Mouse (Mus musculus): ENCODE results near the gene Rps6ka1.

DNA sequence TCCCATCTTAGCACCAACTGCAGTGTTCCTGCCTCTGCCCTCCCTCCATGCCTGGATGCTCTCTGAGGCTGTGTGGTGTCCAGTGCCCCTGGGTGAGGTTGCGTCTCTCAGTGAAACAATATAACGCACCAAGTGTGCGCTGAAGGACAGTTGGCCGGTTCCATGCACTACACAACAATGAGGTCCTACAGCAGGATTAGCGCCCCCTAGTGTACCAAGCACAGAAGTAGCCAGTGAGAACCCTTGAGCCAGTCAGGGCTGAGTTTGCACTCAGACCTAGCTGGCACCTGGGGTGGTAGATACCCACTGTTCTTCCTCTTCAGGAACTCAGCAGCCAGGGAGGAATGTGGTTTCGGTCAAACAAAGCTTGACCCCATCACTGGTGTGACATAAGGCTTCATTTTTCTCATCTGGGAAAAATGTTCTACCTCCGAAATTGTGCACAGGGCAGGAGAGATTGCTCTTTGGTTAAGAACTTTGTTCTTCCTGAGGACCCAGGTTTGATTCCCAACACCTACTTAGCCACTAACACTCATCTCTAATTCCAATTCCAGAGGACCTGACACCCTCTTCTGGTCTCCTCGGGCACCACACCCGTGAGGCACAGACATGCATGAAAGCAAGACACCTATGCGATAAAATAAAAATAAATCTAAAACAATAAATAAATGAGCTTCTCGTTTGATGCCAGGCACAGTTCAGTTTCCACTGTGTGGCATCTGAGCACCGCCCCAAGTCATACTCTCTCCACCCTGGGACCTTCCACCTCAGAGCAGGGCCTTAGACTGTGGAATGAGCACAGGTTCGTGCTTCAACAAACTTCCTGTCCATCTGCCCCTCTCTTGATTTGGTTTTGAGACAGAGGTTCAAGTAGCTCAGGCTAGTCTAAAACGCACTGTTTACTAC is 9.5 kb downstream of the Rps6ka1 start:
- TF ChIP-seq CTCF (conservative IDR thresholded peaks at IDR 0.05; ENCODE audit: low read length) (peak; percentile 89), POU5F1 (IDR thresholded peaks at IDR 0.05; ENCODE audit: borderline replicate concordance, low read length) (no peak)
